Mouse (Mus musculus) intestine, embryonic 14.5 days (tissue): Measurements from ENCODE around the gene Tollip. TPM values are rescaled to one million over a fixed set of nuclear protein-coding genes. Genes with fewer than 3 reads are reported as not detected.
A peak's percentile ranks its signal among the peaks of the same experiment; 100 is the strongest.

Experiments used
- ATAC-seq: fragments of 200-750 bp; cut with Nextera tagmentation; replicated peaks from 2 replicates; pipeline ENCODE4 v1.8.0; 2017; ENCODE audit warnings: low read depth, moderate number of reproducible peaks, moderate TSS enrichment, moderate library complexity; ENCODE audit not compliant: low FRiP score, low TSS enrichment
- DNase-seq: peaks from one replicate; pipeline ENCODE4 v3.0.0-alpha.2; 2018; ENCODE audit warnings: low spot score
- H3K27ac ChIP-seq: fragments of 300-500 bp; sonication (generic); 2 replicates; pipeline ENCODE4 v1.5.1; 2014; ENCODE audit warnings: low read depth, mild to moderate bottlenecking, control low read depth
- H3K27me3 ChIP-seq: fragments of 300-500 bp; sonication (generic); replicated peaks from 2 replicates; pipeline ENCODE4 v1.6.1; 2014; ENCODE audit warnings: low read length, control low read depth; ENCODE audit not compliant: control insufficient read depth, insufficient read depth
- H3K36me3 ChIP-seq: fragments of 300-500 bp; sonication (generic); 2 replicates; pipeline ENCODE4 v1.6.1; 2014; ENCODE audit warnings: low read length, control low read depth; ENCODE audit not compliant: control insufficient read depth, insufficient read depth
- H3K4me1 ChIP-seq: fragments of 300-500 bp; sonication (generic); replicated peaks from 2 replicates; pipeline ENCODE4 v1.6.1; 2014; ENCODE audit warnings: low read length, control low read depth, mixed read lengths; ENCODE audit not compliant: control insufficient read depth, insufficient read depth
- H3K4me2 ChIP-seq: fragments of 300-500 bp; sonication (generic); 2 replicates; pipeline ENCODE4 v1.6.1; 2014; ENCODE audit warnings: low read length
- H3K4me3 ChIP-seq: fragments of 300-500 bp; sonication (generic); 2 replicates; pipeline ENCODE4 v1.5.1; 2014; ENCODE audit warnings: low read depth, low read length, control low read depth, mixed read lengths
- H3K9ac ChIP-seq: fragments of 300-500 bp; sonication (generic); 2 replicates; pipeline ENCODE4 v1.6.1; 2014; ENCODE audit warnings: mild to moderate bottlenecking, low read length
- H3K9me3 ChIP-seq: fragments of 300-500 bp; sonication (generic); 2 replicates; pipeline ENCODE4 v1.6.1; 2016; ENCODE audit warnings: low read length, control low read depth; ENCODE audit not compliant: control insufficient read depth
- WGBS: fragments of 180-500 bp; shearing (Covaris S2); extraction: QIAGEN DNeasy Blood & Tissue Kit; methylation state at CpG from one replicate; pipeline ENCODE4 v1.1.7; 2014; 5-methylcytosine and 5-hydroxymethylcytosine counted together
- polyA plus RNA-seq: library from polyadenylated mRNA; unstranded; fragments of >200 nt; fragmentation: Nextera tagmentation; extraction: Ambion mirVana; gene quantifications from 2 replicates; pipeline ENCODE4 v1.2.1, GENCODE M21; 2014

Tollip gene
- polyA plus RNA-seq, 1 experiment from 2014 or later, result 48.1 TPM

GRCm38 (mm10) chr7:141955565-141956173 is 37.4 kb upstream of the Tollip start:
- no peaks in the 10 kb centered on the region for H3K36me3 ChIP-seq
- H3K4me1 ChIP-seq, result no peaks in the 10 kb centered on the region
- 76% methylated on average over 5 of the region's 5 CpGs for WGBS
- H3K27ac ChIP-seq, result no peak overlapping the region
- ATAC-seq, result no peak
- H3K27me3 ChIP-seq, result peaks cover 22% of the 10 kb centered on the region
- no peak overlapping the region for H3K4me2 ChIP-seq
- no peak overlapping the region for H3K9ac ChIP-seq
- no peaks in the 10 kb centered on the region for H3K9me3 ChIP-seq
- DNase-seq, result no peak
- no peak overlapping the region for H3K4me3 ChIP-seq

DNA sequence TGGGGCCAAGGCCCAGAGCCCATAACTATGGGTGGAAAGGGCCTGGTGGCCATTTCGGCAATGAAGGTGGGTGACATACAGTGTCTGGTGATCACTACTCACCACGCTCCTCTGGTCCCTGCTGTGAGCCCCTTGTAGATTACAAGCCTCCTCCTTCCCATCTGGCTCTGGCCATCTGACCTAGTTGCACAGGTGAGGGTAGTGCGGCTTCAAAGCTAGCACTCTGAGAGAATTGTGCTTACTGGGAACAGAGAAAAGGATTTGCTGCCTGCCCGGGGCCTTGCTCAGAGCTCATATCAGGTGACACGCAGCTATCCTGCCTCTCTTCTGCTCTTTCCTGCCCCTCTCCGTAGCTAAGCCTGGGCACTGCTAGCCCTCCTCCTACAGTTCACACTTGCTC is 35.3 kb upstream of the Tollip start:
- ATAC-seq (no peak), DNase-seq (no peak)
- H3K4me3 ChIP-seq, result no peak overlapping the region
- peaks cover 41% of the 10 kb centered on the region for H3K27me3 ChIP-seq
- H3K4me2 ChIP-seq, result no peak overlapping the region
- no peaks in the 10 kb centered on the region for H3K9me3 ChIP-seq
- WGBS, result 77% methylated on average over 6 of the region's 6 CpGs
- no peak overlapping the region for H3K9ac ChIP-seq
- no peak overlapping the region for H3K27ac ChIP-seq
- H3K4me1 ChIP-seq, result 0 out of 2 replicates have a peak, but pooled peaks cover 4% of the 10 kb centered on the region
- no peaks in the 10 kb centered on the region for H3K36me3 ChIP-seq

DNA sequence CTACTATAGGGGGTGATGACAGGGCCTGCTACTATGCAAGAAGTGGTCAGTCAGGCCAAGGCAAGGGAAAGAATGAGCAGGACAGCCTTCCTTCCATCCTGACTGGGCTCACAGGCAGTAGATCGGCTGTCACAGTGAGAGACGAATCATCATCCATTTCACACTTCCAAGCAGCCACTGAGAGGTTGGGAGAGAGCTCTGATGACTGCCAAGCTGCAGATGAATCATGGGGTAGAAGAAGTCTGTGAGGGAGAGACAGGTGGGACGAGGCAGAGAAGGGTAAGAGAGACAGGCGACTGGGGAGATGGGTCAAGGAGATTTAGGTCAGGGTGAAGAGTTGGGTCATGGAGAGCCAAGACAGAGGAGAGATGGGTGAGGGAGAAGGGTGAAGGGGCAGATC is 34.6 kb upstream of the Tollip start:
- H3K4me1 ChIP-seq, result 0 out of 2 replicates have a peak, but pooled peaks cover 4% of the 10 kb centered on the region
- 75% methylated on average over 4 of the region's 4 CpGs for WGBS
- H3K9ac ChIP-seq, result no peak overlapping the region
- peaks cover 48% of the 10 kb centered on the region for H3K27me3 ChIP-seq
- no peak overlapping the region for H3K4me2 ChIP-seq
- H3K36me3 ChIP-seq, result no peaks in the 10 kb centered on the region
- H3K9me3 ChIP-seq, result no peaks in the 10 kb centered on the region
- DNase-seq, result no peak
- ATAC-seq, result no peak
- H3K27ac ChIP-seq, result no peak overlapping the region
- H3K4me3 ChIP-seq, result no peak overlapping the region

DNA sequence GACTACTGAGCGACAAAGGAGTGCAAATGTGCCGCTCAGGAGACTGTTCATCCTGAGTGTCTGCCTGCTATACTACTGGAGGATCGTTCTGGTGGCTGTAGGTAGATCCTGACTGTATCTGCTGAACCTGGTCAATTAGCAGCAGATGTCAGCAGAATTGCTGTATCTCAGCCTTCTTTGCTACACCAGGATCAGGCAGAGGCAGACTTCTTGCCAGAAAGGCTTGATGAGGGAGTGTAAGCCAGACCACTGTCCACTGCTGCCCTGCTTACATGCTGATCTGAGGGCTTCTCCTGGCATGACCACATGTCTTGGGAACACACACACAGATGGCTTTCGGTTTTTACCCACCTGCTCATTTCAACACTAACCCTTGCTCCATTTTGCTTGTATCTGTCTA is 33.5 kb upstream of the Tollip start:
- Histone ChIP-seq H3K4me1 (0 out of 2 replicates have a peak, but pooled peaks cover 4% of the 10 kb centered on the region), H3K9me3 (no peaks in the 10 kb centered on the region), H3K4me3 (no peak overlapping the region), H3K4me2 (no peak overlapping the region), H3K9ac (no peak overlapping the region), H3K36me3 (no peaks in the 10 kb centered on the region), H3K27ac (no peak overlapping the region), H3K27me3 (peaks cover 59% of the 10 kb centered on the region)
- ATAC-seq, result no peak
- no peak for DNase-seq
- 90% methylated on average over 4 of the region's 4 CpGs for WGBS

- H3K4me1 ChIP-seq, result 0 out of 2 replicates have a peak, but pooled peaks cover 4% of the 10 kb centered on the region
- peak; percentile 71 for DNase-seq
- ATAC-seq, result peak; percentile 51
- no peak overlapping the region for H3K27ac ChIP-seq
- H3K27me3 ChIP-seq, result peaks cover 73% of the 10 kb centered on the region
- WGBS, result 1% methylated on average over 63 of the region's 84 CpGs
- no peaks in the 10 kb centered on the region for H3K36me3 ChIP-seq
- H3K4me2 ChIP-seq, result peak overlapping the region; percentile 76
- H3K9me3 ChIP-seq, result no peaks in the 10 kb centered on the region
- H3K9ac ChIP-seq, result peak overlapping the region; percentile 48
- peak overlapping the region; percentile 37 for H3K4me3 ChIP-seq
Measured at GRCm38 (mm10) chr7:141950104-141951013, 32.1 kb upstream of the Tollip start.

- WGBS, result 1% methylated on average over 54 of the region's 54 CpGs
- Histone ChIP-seq H3K36me3 (no peaks in the 10 kb centered on the region), H3K9ac (peak overlapping the region; percentile 48), H3K4me1 (0 out of 2 replicates have a peak, but pooled peaks cover 4% of the 10 kb centered on the region), H3K27ac (no peak overlapping the region), H3K9me3 (no peaks in the 10 kb centered on the region), H3K27me3 (peaks cover 73% of the 10 kb centered on the region), H3K4me3 (peak overlapping the region; percentile 37), H3K4me2 (peak overlapping the region; percentile 76)
- DNase-seq (no peak), ATAC-seq (no peak; the same call in 1 of the 2 replicates)
Measured at GRCm38 (mm10) chr7:141949799-141950103, 31.4 kb upstream of the Tollip start.

DNA sequence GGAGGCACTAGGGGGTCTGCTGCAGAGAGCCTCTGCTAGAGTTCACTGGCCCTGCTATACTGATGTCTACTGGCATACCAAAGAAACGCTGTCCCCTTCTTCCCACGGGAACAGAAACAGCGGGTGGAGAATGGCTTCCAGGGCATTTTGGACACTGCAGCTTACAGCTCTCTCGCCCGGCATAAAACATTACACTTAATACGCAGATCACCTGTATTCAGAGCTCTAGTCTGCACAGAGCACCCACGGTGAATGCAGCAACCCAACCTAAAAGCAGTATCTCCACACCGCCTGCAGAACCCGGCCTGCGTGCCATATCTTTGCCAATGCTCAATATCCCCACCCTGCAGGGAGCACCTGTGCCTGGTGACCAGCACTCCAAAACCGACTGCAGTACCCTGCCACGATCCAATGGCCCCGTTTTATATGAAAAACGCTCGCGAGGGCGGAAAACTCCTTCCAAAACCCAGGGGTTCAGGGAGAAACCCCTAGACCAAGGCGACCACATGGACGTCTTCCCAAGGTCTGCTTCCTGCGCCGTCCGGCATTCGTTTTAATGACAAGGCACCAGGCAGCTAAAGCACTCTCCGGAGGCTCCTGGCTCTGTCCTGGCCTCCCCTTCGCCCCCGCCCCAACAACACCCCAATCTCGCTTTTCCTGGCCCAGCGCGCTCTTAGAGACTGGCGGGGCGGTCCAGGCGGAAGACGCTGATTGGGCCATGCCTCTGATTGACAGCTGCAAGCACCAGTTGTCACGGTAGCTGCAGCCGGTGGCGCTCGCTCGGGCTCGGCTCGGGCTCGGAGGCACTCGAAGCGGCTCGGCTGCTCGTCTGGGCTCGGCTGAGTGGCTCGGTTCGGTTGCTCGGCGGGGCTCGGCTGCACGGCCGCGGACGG is 30.8 kb upstream of the Tollip start, which contains the start of gene Brsk2:
Brsk2 (plus strand) TSS at position 846 of the 893 bp plus-strand sequence.
- DNase-seq (peak; percentile 94), ATAC-seq (peak; percentile 93)
- H3K27ac ChIP-seq, result no peak within 1 kb of the TSS
- peak within 1 kb of the TSS; percentile 37 for H3K4me3 ChIP-seq
- 0 out of 2 replicates have a peak, but pooled peaks cover 4% of the 10 kb centered on the region for H3K4me1 ChIP-seq
- no peaks in the 10 kb centered on the region for H3K9me3 ChIP-seq
- H3K9ac ChIP-seq, result peak within 1 kb of the TSS; percentile 48
- no peaks in the 10 kb centered on the region for H3K36me3 ChIP-seq
- 3% methylated on average over 40 of the region's 55 CpGs for WGBS
- H3K27me3 ChIP-seq, result peaks cover 73% of the 10 kb centered on the region
- peak within 1 kb of the TSS; percentile 76 for H3K4me2 ChIP-seq

GRCm38 (mm10) chr7:141948045-141948444 is 29.7 kb upstream of the Tollip start:
- peaks cover 73% of the 10 kb centered on the region for H3K27me3 ChIP-seq
- no peak overlapping the region for H3K27ac ChIP-seq
- H3K9me3 ChIP-seq, result no peaks in the 10 kb centered on the region
- H3K9ac ChIP-seq, result no peak overlapping the region
- WGBS, result 81% methylated on average over 1 of the region's 1 CpGs
- DNase-seq (no peak), ATAC-seq (no peak)
- no peaks in the 10 kb centered on the region for H3K36me3 ChIP-seq
- no peak overlapping the region for H3K4me3 ChIP-seq
- no peak overlapping the region for H3K4me2 ChIP-seq
- H3K4me1 ChIP-seq, result 0 out of 2 replicates have a peak, but pooled peaks cover 4% of the 10 kb centered on the region
